Mouse (Mus musculus): Measurements from ENCODE around the gene Rap1a.
"Not testable (repeated sequence)": the region's sequence is repeated elsewhere in the genome, so short reads cannot be mapped to it uniquely, and the experiment has no call there.

Rap1a gene

GRCm38 (mm10) chr3:105716353-105717000 is 84.7 kb downstream of the Rap1a start:
- peak in 1 of 2 experiments; percentile 64 for DNase-seq (ENCODE audit: low spot score in 2 of 2)

GRCm38 (mm10) chr3:105714820-105715167 is 86.3 kb downstream of the Rap1a start:
- DNase-seq (ENCODE audit: low spot score in 2 of 2): no peak

- DNase-seq (ENCODE audit: low spot score in 2 of 2): peak in 1 of 2 experiments; percentile 58
Measured at GRCm38 (mm10) chr3:105714091-105714819, 86.9 kb downstream of the Rap1a start.

GRCm38 (mm10) chr3:105712827-105713226 is 88.3 kb downstream of the Rap1a start:
- no peak for DNase-seq (ENCODE audit: low spot score in 2 of 2)

- peak in 1 of 2 experiments; percentile 62 for DNase-seq (ENCODE audit: low spot score in 2 of 2)
Measured at GRCm38 (mm10) chr3:105711741-105712140, 89.4 kb downstream of the Rap1a start.

GRCm38 (mm10) chr3:105710246-105710645 is 90.9 kb downstream of the Rap1a start:
- peak; percentile 49 to 81 for DNase-seq (ENCODE audit: low spot score in 2 of 2)

- no peak for DNase-seq (ENCODE audit: low spot score in 2 of 2)
Measured at GRCm38 (mm10) chr3:105707590-105707989, 93.5 kb downstream of the Rap1a start.

GRCm38 (mm10) chr3:105706366-105707020 is 94.6 kb downstream of the Rap1a start:
- peak in 1 of 2 experiments; percentile 71 for DNase-seq (ENCODE audit: low spot score in 2 of 2)

- DNase-seq (ENCODE audit: low spot score in 2 of 2): no peak
Measured at GRCm38 (mm10) chr3:105705561-105705960, 95.6 kb downstream of the Rap1a start.

- DNase-seq (ENCODE audit: low spot score in 2 of 2): peak; percentile 49 to 76
Measured at GRCm38 (mm10) chr3:105705061-105705549, 96.0 kb downstream of the Rap1a start.

- peak; percentile 51 to 77 for DNase-seq (ENCODE audit: low spot score in 2 of 2)
Measured at GRCm38 (mm10) chr3:105704031-105705008, 96.8 kb downstream of the Rap1a start, which contains the start of gene Inka2. TSS of gene Inka2 (plus strand) at chr3:105704599.

- no peak for DNase-seq (ENCODE audit: low spot score in 2 of 2)
Measured at GRCm38 (mm10) chr3:105703571-105703970, 97.6 kb downstream of the Rap1a start.

- DNase-seq (ENCODE audit: low spot score in 2 of 2): no peak
Measured at GRCm38 (mm10) chr3:105701399-105701798, 99.7 kb downstream of the Rap1a start.

GRCm38 (mm10) chr3:105700786-105701185 is 100.3 kb downstream of the Rap1a start:
- DNase-seq (ENCODE audit: low spot score in 2 of 2): not testable (repeated sequence)

- DNase-seq (ENCODE audit: low spot score in 2 of 2): no peak
Measured at GRCm38 (mm10) chr3:105699241-105699933, 101.7 kb downstream of the Rap1a start.

GRCm38 (mm10) chr3:105698311-105698710 is 102.8 kb downstream of the Rap1a start:
- no peak for DNase-seq (ENCODE audit: low spot score in 2 of 2)

GRCm38 (mm10) chr3:105697148-105697441 is 104.0 kb downstream of the Rap1a start:
- no peak for DNase-seq (ENCODE audit: low spot score in 2 of 2)

GRCm38 (mm10) chr3:105696387-105697147 is 104.6 kb downstream of the Rap1a start:
- no peak for DNase-seq (ENCODE audit: low spot score in 2 of 2)

- DNase-seq (ENCODE audit: low spot score in 2 of 2): no peak
Measured at GRCm38 (mm10) chr3:105695476-105696386, 105.4 kb downstream of the Rap1a start.

Data from cerebellum, postnatal 4 days (tissue).